Mouse (Mus musculus) right cerebral cortex, postnatal 10 days (tissue): Measurements from ENCODE around the gene Gm49320.

ENCODE experiments used
- DNase-seq, 2 experiments: peaks; one replicate each; pipeline ENCODE4 v3.0.0; 2021; ENCODE audit warnings: low spot score in 2 of 2

Gene Gm49320

DNA sequence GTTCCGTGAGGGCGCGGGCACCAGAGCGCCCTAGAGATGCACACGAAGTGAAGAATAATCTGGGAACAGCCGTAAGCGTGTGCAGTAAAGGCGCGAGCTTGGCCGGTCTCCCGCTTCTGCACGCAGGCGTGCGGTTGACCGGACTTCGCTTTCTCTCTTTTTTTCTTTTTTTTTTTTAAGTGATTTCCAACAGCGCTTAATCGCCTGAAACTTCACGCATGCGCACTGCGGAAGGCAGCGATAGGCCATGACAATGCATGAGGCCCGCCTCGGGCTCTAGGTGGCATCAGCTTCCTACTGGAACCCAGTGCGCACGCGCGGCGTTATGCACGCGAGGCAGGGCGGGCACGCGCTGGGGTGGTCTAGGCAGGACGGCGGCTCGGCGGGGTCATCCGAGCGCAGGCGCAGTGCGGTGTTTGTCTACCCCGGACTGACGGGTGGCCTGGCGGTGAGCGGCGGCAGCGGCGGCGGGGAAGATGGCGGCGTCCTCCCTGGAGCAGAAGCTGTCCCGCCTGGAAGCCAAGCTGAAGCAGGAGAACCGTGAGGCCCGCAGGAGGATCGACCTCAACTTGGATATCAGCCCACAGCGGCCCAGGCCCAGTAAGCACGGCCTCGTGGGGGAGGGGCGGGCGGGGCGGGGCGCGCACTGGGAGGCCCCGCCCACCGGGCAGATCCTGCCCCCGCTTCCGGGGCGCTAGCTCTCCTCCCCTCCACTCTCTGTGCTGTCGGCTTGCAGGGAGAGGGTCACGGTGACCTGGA is at the start of gene Gm49320, which contains the start of gene Map2k7:
Gm49320 (plus strand) TSS at position 432 of the 759 bp plus-strand sequence.
Map2k7 (plus strand) TSS at position 307 of the 759 bp plus-strand sequence.
- DNase-seq = peak; percentile 100

DNA sequence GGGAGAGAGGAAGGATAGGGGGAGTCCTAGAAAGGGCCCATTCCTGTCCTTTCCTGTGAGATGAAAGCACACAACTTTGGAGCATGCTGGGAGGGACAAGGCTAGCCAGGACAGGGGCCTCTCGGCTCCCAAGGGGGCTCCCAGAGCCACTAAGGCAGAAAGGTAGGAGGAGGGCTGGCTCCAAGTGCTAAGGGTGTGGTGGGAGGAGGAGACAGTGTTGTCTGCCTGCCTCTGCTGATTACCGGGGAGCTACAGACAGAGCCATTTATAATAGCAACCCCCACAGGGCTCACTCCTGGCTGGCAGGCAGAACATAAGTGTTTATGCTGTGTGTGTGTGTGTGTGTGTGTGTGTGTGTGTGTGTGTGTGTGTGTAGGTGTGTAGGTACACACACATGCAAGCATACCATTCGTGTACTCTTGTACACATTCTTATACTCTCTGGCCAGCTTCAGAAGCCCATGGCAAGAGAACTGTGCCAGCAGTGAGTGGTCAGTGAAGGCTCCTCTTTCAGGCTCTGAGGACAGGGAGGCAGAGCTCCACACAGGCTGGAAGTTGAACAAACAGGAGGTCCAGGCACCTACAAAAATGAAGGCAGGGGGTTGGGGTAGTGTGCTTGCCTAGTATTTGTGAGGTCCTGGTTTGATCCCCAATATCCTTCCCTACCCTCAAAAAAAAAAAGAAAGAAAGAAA is 49.5 kb upstream of the Gm49320 start:
- DNase-seq = no peak

DNA sequence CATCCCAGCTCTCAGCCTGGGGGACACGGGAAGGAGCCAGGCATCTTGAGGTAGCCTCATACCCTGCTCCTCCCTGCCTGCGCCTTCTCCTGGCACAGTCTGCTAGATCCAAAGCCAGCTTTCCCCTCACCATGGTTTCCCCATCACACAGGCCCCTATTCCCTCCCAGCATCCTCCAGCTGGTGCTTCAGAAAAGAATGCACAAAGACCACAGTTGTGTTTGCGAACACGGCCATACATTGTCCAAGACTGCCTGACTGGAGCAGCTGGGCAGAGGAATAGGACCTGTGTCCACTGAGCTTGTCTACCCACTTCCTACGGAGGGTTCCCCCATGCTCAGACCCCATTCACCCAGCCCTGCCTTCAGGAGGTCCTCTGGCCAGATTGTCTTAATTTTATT is 46.4 kb upstream of the Gm49320 start:
- DNase-seq = peak; percentile 71 to 75

DNA sequence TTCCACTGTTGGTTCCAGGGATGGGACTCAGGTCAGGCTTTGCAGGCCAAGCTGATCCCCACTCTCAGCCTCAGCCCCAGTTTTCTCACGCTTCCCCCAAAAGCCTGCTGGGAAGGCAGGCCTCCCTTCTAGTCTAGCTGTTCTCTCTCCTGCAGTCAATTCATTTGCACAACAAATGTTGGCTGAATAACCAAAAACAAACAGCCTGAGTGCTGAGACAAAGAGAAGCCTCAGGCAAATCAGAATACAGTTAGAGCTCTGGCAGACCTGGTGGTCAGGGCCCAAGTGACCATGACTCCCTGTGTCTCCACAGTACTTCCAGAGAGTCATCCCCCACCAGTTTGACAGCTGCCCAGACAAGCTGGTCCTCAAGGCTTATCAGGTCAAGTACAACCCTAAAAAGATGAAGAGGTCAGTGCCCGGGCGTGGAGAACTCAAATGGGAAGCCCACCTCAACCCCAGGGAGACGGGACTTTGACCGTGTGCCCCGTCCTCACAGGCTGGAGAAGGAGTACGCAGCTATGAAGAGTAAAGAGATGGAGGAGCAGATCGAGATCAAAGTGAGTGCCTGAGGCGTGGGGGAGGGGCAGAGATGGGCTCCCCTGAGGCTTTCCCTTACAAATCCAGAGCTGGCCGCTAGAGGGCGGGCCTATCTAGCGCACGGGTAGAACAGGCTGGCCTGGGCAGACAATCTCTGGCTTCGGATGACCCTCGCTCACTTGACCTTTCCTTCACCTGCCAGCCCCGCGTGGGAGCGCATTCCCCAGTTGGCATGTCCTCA is 45.7 kb upstream of the Gm49320 start:
- peak; percentile 92 to 93 for DNase-seq

DNA sequence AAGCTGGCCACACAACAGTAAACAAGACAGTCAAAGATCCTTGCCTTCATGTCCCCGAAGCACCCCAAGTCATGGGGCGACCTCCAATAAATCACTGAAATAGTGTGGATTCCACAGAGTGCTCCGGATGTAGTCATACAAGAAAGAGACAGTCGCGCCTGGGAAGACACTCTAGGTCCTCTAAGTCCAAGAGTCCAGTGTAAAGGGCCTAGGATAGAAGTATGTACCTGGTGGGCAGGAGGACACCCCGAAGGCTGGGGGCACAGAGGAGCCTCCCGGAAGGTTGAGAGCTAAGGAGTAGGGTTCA is 45.1 kb upstream of the Gm49320 start:
- no peak for DNase-seq

DNA sequence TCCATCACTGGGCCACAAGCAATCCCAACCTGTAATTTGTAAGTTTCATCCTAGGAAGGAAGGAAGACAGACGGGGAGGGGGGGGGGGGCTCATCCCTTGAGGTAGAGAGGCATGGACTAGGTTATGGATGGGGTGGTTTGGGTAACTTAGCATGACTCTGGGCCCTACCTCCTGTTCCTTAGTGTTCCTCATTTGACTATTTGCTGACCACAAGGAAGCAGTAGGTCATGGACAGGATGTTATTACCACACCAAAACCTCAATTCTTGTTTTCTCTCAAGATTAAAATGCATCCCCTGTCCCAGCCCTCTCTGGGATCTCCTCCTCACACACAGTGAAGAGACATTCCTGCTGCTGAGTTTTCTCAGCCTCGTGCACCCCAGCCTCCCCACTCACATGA is 37.3 kb upstream of the Gm49320 start:
- no peak for DNase-seq

DNA sequence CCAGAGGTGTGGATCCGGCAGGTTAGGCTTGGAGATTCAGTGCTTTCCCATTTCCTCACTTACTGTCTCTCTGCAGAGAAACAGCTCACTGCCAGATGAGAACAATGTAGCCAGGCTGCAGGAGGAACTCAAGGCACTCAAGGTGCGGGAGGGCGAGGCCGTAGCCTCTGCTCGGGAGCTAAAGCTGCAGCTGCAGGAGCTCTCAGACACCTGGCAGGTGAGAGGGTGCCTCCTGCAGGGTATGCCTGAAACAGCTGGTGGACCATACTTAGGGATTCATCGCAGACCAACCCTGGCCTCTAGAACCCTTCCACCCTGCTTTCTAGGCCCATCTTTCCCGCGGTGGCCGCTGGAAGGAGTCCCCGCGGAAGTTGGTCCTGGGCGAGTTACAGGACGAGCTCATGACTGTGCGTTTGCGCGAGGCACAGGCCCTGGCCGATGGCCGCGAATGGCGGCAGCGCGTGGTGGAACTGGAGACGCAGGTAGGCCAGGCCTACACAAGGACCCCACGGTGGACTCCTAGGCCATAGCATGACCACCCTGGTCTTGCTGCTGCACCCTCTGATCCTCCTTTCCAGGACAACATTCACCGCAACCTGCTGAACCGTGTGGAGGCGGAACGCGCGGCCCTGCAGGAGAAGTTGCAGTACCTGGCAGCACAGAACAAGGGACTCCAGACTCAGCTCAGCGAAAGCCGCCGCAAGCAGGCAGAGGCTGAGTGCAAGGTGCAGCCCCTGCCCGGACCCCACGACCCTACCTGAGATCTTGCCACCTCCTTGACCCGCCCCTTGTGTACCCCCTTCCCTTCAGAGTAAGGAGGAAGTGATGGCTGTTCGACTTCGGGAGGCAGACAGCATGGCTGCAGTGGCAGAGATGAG is 33.2 kb upstream of the Gm49320 start:
- DNase-seq = no peak

DNA sequence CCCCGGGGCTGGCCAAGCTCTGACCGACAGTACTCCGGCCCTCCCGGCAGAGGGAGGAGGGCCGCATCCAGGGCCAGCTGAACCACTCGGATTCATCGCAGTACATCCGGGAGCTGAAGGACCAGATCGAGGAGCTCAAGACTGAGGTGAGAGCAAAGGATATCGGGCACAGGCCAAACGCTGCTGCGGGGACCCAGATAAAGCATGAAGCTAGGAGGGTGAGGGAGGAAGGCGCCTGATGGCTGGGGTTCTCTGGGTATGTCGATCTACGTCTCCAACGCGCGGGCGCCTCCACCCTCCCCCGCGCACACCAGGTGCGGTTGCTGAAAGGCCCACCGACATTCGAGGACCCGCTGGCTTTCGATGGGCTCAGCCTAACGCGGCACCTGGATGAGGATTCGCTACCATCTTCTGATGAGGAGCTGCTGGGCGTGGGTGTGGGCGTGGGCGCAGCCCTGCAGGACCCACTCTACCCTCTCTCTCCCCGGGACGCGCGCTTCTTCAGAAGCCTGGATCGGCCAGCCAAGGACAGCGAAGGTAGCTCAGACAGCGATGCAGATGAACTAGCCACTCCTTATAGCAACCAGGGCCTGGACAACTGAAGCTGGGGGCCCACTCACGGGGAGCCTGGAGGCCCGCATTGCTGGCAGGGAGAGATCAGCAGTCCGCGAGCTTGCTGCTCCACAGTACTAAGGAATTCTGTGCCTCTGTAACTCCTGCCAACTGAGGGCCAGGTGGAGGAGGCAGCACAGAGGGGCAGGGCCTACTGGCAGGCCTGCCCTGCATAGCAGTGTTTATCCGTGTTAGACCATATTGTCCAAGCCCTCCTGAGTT is 32.3 kb upstream of the Gm49320 start:
- DNase-seq = peak in 1 of 2 experiments; percentile 43

DNA sequence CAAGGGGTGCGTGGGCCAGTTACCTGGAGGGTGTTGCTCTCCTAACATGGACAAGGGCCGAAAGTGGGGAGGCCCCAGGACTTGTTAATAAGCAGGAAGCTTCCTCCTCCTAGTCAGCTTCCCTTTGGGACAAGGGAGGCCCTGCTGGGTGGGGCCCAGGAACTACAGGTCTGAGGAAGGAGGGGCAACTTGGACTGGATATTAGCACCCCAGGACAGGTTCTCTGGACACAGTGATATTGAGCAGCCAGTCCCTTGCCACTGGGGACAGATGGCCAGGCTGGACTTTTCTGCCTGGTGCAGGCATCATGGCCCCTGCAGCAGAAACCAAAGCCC is 31.7 kb upstream of the Gm49320 start:
- no peak for DNase-seq

DNA sequence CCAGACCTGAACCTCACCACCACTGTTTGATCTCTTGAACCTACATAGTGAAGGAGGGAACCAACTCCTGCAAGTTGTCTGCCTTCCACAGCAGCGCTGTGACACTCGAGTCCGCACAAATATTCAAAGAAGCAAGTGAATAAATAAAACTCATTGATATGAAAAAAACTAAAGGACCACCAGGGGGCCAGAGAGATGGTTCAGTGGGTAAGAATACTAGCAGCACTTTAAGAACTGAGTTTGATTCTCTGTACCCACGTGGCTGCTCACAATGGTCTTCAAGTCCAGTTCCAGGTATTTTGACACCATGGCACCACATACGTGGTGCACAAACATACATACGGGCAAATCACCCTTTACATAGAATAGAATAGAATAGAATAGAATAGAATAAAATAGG is 27.6 kb upstream of the Gm49320 start:
- DNase-seq = no peak

DNA sequence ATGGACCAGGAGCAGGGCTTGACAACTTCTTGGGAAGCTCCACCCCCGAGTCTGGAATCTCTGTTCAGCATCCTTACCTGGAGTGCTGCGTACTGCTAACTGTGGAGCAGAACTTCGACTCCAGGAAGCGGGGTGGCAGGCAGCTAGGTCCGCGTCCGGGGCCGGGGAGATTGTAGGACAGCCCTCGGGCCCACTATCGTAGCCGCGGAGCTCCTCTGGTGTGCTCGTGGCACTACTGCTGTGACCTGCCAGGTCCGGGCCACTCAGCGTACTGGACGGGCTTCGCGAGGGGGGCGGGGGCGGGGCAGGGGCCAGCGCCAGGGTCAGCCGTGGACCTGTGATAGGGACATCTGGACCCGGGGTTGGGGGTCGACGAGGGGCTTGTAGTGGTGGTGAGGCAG is 25.9 kb upstream of the Gm49320 start:
- peak in 1 of 2 experiments; percentile 48 for DNase-seq

DNA sequence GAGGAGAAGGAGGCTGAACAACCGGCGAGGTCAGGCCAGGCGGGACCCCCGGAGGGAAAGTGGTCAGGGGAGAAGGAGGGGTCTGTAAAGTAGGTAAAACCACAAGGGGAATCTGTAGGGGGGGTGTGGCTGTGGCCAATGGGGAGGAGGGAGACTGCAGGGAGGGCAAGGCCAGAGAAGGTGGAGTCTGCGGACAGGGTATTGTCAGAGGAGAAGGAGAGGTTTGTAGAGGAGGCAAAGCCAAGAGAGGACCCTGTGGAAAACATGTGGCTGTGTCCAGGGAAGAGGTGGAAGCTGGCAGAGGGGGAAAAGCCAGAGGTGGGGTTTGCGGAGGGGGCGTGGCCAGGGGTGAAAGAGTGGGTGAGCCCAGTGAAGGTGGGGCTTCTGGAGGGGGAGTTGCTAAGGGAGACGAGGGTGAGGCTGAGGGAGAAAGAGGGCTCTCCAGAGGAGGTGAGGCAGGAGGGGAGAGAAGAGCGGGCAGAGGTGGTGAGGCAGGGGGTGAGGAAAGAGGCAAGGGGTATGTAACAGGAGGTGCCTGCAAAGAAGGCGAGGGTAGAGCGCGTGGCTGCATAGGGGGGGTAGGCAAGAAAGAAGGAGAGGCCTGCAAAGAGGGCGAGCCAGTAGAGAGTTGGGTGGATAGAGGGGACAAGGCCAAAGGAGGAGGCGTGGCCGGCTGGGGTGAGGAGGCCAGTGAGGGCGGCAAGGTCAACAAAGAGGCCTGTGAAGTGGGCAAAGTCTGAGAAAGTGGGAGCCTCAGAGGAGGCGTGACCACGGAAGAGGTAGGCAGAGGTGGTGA is 25.3 kb upstream of the Gm49320 start:
- peak; percentile 70 to 71 for DNase-seq

DNA sequence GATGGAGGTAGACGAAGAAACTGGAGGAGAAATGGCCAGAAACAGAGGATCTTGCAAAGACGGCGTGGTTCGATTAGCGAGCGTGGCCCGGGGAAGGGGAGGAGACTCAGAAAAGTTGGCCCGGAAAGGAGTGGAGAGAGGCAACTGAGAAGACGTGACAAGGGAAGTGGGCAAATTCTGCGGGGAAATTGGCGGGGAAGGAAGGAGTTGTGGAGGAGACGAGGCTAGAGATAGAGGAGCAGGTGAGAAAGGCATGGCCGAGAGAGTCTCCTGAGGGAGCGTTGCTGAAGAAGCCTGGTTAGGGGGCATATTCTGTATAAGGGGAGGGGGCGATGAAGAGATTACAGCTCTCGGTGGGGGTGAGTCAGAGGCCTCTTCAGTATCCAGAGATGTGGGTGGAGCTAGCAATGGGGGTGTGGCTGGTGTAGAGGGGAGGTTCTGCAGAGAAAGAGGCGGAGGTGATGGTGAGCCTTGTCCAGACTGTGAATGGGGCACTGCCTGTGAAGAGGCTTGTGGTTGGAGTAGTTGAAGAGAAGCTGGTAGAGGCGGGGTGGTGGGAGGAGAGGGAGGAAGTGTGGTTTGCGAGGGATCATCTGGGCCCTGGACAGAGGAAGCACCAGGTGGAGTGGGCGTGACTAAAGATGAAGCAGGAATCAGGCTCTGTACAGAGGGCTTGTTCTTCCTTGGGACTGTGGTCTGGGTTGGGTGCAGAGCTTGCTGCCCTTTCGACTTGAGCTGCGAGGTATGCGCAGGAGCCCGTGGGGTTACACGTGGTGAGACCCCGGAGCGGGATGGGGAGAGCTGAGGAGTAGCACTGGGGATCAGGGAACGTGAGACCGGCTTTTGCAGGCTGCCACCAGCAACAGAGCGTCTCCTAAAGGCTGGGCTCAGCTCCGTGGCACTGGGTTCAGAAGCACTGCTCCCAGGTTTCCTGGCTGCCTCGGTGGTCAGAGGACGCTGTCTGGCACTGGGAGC is 24.4 kb upstream of the Gm49320 start:
- DNase-seq = peak in 1 of 2 experiments; percentile 43

DNA sequence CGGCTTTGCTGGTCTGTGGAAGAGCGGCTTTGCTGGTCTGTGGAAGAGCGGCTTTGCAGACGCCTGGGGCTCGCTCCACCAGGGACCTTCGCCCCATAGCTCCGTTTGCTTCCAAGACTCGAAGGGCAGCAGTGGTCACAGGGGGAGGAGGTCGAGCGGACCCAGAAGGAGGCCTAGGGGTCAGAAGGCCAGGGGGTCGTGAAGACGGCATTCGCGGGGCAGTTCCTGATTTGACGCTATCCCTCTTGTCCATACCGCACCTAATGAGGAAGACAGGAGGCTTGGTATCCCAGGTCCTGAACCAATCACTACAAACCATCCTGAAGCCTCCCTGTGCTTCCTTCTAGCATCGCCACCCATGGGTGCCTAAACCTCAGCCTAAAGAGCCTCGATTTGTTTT is 22.4 kb upstream of the Gm49320 start:
- no peak for DNase-seq

DNA sequence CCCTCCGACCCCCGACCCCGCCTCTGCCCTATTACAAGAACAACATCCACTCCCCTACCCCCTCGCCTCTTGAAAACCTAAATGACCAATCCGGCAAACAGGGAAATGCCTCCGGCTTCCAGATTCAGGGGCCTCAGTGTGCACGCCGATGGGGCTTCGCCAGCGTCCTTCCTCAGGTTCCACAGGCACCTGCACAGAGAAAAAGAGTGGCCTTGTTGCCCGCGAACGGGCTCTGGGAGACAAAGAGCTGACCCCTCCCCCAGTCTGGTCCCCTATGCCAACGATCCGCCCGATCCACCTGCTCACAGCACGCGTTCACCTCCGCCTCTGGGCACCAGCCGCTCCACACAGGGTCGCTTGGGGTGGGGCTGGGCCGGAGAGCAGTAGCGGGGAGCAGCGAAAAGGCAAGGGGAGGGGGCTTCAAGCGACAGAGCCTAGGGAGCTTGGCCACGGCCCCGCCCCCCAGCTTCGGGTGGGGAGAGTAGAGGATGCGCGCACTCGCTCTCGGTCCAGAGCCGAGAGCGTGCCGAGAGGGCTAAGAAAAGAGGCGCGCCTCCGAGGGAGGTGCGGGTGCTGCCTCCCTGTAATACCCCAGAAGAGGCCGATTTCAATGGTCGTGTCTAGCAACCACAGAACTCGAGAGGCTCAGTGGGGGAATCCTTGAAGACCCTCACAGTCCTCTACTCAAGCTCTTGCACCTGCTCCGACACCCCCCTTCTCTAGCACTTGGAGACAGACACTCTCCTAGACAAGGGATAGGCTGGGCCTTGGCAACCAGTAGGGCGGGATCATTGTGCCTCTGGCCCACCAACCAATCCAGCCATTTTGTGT is 21.7 kb upstream of the Gm49320 start, which contains the start of gene Prr36:
Prr36 (minus strand) TSS at position 669 of the 831 bp plus-strand sequence.
- peak; percentile 86 to 89 for DNase-seq

DNA sequence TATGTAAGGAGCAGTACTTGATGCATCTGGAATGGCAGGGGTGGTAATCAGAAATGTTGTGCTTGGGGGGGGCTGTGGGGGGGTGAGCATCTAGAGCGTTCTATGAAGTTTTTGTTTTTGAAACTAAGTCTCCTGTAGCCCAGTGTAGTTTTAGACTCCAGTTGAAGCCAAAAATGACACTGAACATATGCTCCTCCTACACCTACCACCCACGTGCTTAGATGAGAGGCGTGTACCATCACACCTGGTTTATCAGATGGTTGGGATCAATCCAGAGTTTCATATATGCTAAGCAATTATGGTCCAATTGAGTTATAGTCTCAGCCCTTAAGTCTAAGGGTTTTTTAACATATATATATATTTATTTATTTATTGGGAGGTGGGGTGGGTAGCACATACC is 19.0 kb upstream of the Gm49320 start:
- no peak for DNase-seq

DNA sequence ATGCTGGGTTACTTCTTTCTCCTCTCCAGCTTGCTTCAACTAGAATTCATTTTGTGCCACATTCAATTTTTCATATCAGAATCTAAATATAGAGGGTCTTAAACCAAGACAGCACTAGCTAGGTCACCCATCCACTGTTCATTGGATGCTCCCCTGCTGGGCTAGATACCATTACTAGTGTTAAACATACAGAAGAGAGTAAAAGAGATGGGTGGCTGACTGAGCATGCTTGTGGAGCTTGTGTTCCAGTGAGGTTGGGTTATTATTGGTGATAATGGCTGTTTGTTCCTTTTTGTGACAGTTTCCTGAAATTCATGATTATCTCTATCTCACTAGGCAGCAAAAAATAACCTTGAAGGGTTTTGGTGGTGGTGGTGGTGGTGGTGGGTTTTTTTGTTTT is 16.6 kb upstream of the Gm49320 start:
- no peak for DNase-seq

DNA sequence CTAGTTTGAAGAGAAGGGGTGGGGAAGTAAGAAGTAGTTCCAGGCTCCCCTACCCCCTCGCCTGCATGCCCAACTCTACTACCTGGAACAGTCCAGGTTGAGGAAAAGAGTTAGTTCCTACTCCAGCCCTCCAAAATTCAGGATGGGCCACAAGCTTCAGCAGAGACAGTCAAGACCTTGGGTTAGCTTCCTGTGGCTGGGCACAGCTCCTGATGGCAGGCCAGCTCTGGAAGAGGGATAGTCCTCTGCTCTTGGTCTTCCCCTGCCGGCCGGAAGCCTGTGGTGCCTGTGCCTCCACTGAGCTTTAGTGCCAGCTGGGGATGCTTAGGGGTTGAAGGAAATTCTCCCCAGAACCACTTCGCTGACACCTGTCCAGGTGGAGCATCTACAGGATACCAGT is 12.3 kb upstream of the Gm49320 start:
- no peak for DNase-seq
